Mouse (Mus musculus) limb, embryonic 10.5 days (tissue): ENCODE measurements at regions not wholly inside any gene's neighbourhood (a gene's known extent, or its start where the extent isn't known, plus 50 kb on each side); places are given as distances from the start of the nearest gene placed in this dataset.

Experiments
- DNase-seq: peaks from one replicate; pipeline ENCODE4 v3.0.0-alpha.2; 2017; ENCODE audit warnings: low spot score
- H3K27ac ChIP-seq: fragments of 300-500 bp; sonication (generic); 2 replicates; pipeline ENCODE4 v1.5.1; 2016; ENCODE audit warnings: mild to moderate bottlenecking
- H3K27me3 ChIP-seq: fragments of 300-500 bp; sonication (generic); 2 replicates; pipeline ENCODE4 v1.6.1; 2016; ENCODE audit warnings: low read depth, mild to moderate bottlenecking; ENCODE audit not compliant: poor library complexity, severe bottlenecking
- H3K36me3 ChIP-seq: fragments of 300-500 bp; sonication (generic); 2 replicates; pipeline ENCODE4 v1.6.1; 2016; ENCODE audit warnings: mild to moderate bottlenecking, moderate library complexity
- H3K4me1 ChIP-seq: fragments of 300-500 bp; sonication (generic); 2 replicates; pipeline ENCODE4 v1.6.1; 2016
- H3K4me3 ChIP-seq: fragments of 300-500 bp; sonication (generic); 2 replicates; pipeline ENCODE4 v1.5.1; 2016; ENCODE audit warnings: mild to moderate bottlenecking, moderate library complexity
- H3K9me3 ChIP-seq: fragments of 300-500 bp; sonication (generic); replicated peaks from 2 replicates; pipeline ENCODE4 v1.6.1; 2016; ENCODE audit warnings: mild to moderate bottlenecking
- WGBS: fragments of 180-500 bp; shearing (Covaris S2); methylation state at CpG from one replicate; pipeline ENCODE4 v1.1.7; 2016; 5-methylcytosine and 5-hydroxymethylcytosine counted together

- Histone ChIP-seq H3K9me3 (no peaks in the 10 kb centered on the region), H3K27me3 (no peaks in the 10 kb centered on the region), H3K27ac (peak overlapping the region; percentile 72), H3K36me3 (no peaks in the 10 kb centered on the region), H3K4me1 (peaks cover 16% of the 10 kb centered on the region), H3K4me3 (no peak overlapping the region)
- 76% methylated on average over 10 of the region's 10 CpGs for WGBS
- no peak for DNase-seq
Measured at GRCm38 (mm10) chr9:120709146-120709655, 138.0 kb downstream of the Rpl14 start.

GRCm38 (mm10) chr9:120712987-120713386 lies 141.7 kb downstream of the Rpl14 start:
- Histone ChIP-seq H3K27ac (no peak overlapping the region), H3K36me3 (no peaks in the 10 kb centered on the region), H3K27me3 (no peaks in the 10 kb centered on the region), H3K4me3 (no peak overlapping the region), H3K4me1 (peaks cover 17% of the 10 kb centered on the region), H3K9me3 (no peaks in the 10 kb centered on the region)
- no peak for DNase-seq
- 95% methylated on average over 2 of the region's 2 CpGs for WGBS

GRCm38 (mm10) chr9:120715665-120716121 lies 144.4 kb downstream of the Rpl14 start:
- no peaks in the 10 kb centered on the region for H3K27me3 ChIP-seq
- H3K27ac ChIP-seq: no peak overlapping the region
- 77% methylated on average over 7 of the region's 7 CpGs for WGBS
- no peak overlapping the region for H3K4me3 ChIP-seq
- H3K36me3 ChIP-seq: no peaks in the 10 kb centered on the region
- H3K9me3 ChIP-seq: no peaks in the 10 kb centered on the region
- DNase-seq: no peak
- H3K4me1 ChIP-seq: peaks cover 6% of the 10 kb centered on the region

- H3K27me3 ChIP-seq: no peaks in the 10 kb centered on the region
- DNase-seq: no peak
Measured at GRCm38 (mm10) chr9:120718812-120719211, 147.6 kb downstream of the Rpl14 start.

GRCm38 (mm10) chr9:120721451-120722123 lies 150.3 kb downstream of the Rpl14 start:
- no peak for DNase-seq
- Histone ChIP-seq H3K36me3 (no peaks in the 10 kb centered on the region), H3K27me3 (no peaks in the 10 kb centered on the region), H3K4me1 (no peaks in the 10 kb centered on the region), H3K4me3 (no peak overlapping the region), H3K27ac (no peak overlapping the region), H3K9me3 (no peaks in the 10 kb centered on the region)
- WGBS: 91% methylated on average over 9 of the region's 9 CpGs

More at GRCm38 (mm10) chr9:120718812-120719211, 147.6 kb downstream of the Rpl14 start:
- H3K9me3 ChIP-seq: no peaks in the 10 kb centered on the region
- H3K4me1 ChIP-seq: peaks cover 6% of the 10 kb centered on the region
- 86% methylated on average over 3 of the region's 3 CpGs for WGBS
- no peak overlapping the region for H3K4me3 ChIP-seq
- no peak overlapping the region for H3K27ac ChIP-seq
- no peaks in the 10 kb centered on the region for H3K36me3 ChIP-seq

GRCm38 (mm10) chr9:120723026-120723425 lies 151.8 kb downstream of the Rpl14 start:
- no peaks in the 10 kb centered on the region for H3K27me3 ChIP-seq
- no peak for DNase-seq
- H3K27ac ChIP-seq: no peak overlapping the region
- no peak overlapping the region for H3K4me3 ChIP-seq
- no peaks in the 10 kb centered on the region for H3K4me1 ChIP-seq
- WGBS: 80% methylated on average over 5 of the region's 5 CpGs
- H3K36me3 ChIP-seq: no peaks in the 10 kb centered on the region
- no peaks in the 10 kb centered on the region for H3K9me3 ChIP-seq

- Histone ChIP-seq H3K4me1 (peaks cover 43% of the 10 kb centered on the region), H3K27ac (peak overlapping the region; percentile 72), H3K9me3 (no peaks in the 10 kb centered on the region), H3K4me3 (no peak overlapping the region), H3K36me3 (no peaks in the 10 kb centered on the region), H3K27me3 (peaks cover 14% of the 10 kb centered on the region; the same call in 1 of the 2 replicates)
- DNase-seq: no peak
- WGBS: 29% methylated on average over 8 of the region's 8 CpGs
Measured at GRCm38 (mm10) chr9:120731952-120732622, 160.8 kb downstream of the Rpl14 start.

GRCm38 (mm10) chr9:120732650-120733293 lies 161.5 kb downstream of the Rpl14 start:
- peak overlapping the region; percentile 72 for H3K27ac ChIP-seq
- H3K9me3 ChIP-seq: no peaks in the 10 kb centered on the region
- WGBS: 34% methylated on average over 14 of the region's 14 CpGs
- H3K27me3 ChIP-seq: peaks cover 14% of the 10 kb centered on the region; the same call in 1 of the 2 replicates
- H3K4me3 ChIP-seq: no peak overlapping the region
- H3K36me3 ChIP-seq: no peaks in the 10 kb centered on the region
- peaks cover 43% of the 10 kb centered on the region for H3K4me1 ChIP-seq
- peak; percentile 44 for DNase-seq

GRCm38 (mm10) chr9:120733681-120734465 lies 162.6 kb downstream of the Rpl14 start:
- Histone ChIP-seq H3K4me1 (peaks cover 48% of the 10 kb centered on the region), H3K36me3 (no peaks in the 10 kb centered on the region), H3K9me3 (no peaks in the 10 kb centered on the region), H3K27me3 (peaks cover 14% of the 10 kb centered on the region; the same call in 1 of the 2 replicates), H3K27ac (peak overlapping the region; percentile 72; the same call in 1 of the 2 replicates), H3K4me3 (no peak overlapping the region)
- DNase-seq: peak; percentile 45
- WGBS: 49% methylated on average over 11 of the region's 11 CpGs

GRCm38 (mm10) chr9:120735217-120735616 lies 164.0 kb downstream of the Rpl14 start:
- Histone ChIP-seq H3K27me3 (peaks cover 14% of the 10 kb centered on the region; the same call in 1 of the 2 replicates), H3K27ac (peak overlapping the region; percentile 25; the same call in 1 of the 2 replicates), H3K36me3 (no peaks in the 10 kb centered on the region), H3K4me3 (no peak overlapping the region), H3K4me1 (peaks cover 61% of the 10 kb centered on the region), H3K9me3 (no peaks in the 10 kb centered on the region)
- no peak for DNase-seq
- 90% methylated on average over 7 of the region's 7 CpGs for WGBS

- DNase-seq: no peak
Measured at GRCm38 (mm10) chr9:120737956-120738355, 166.7 kb downstream of the Rpl14 start.

More at GRCm38 (mm10) chr9:120737956-120738355, 166.7 kb downstream of the Rpl14 start:
- H3K27me3 ChIP-seq: peaks cover 13% of the 10 kb centered on the region; the same call in 1 of the 2 replicates
- no peak overlapping the region for H3K4me3 ChIP-seq
- 69% methylated on average over 1 of the region's 1 CpGs for WGBS
- peaks cover 48% of the 10 kb centered on the region for H3K4me1 ChIP-seq
- H3K9me3 ChIP-seq: no peaks in the 10 kb centered on the region
- H3K27ac ChIP-seq: 0 out of 2 replicates have a peak overlapping the region, but pooled peaks have one; percentile 7
- H3K36me3 ChIP-seq: no peaks in the 10 kb centered on the region
